In the genomic region with DNA sequence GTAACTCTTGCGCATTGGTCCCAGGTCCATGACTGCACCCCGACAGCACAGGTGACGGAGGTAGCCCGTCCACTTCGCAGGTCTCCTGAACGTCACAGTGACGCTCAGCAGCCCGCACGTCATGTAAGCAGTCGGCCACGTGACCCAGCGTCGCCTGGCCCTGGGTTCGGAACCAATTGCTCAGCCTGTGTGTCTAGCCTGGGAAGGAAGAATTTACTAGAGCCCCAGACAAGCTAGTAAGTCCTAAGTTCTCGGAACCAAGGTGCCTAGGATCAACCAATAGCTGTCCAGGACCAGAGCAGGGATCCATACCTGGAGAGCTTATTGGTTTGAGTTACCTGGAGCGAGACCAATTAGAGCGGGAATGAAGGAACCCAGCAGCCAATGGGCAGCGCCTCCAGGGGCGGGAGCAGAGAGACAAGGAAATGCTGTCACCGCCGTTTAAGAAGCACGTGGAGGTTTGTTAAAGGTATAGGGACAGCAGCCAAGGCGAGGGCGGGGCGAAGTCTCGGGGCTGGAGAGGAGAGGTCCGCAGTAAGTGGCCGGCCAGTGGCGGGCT, we compare ENCODE assay signal across 8 mouse cellular contexts. TPM values are rescaled to one million over a fixed set of nuclear protein-coding genes. Genes with fewer than 3 reads are reported as not detected.
DNase-seq lines count a peak whose midpoint lies in the region; ATAC-seq and TF ChIP-seq lines count a peak whose summit lies in the region.

Pnpo (minus strand) TSS at position 241 of the 559 bp plus-strand sequence.

- peak; percentile 97 for ATAC-seq in Patski
- peak; percentile 97 for ATAC-seq in hindbrain, embryonic 13.5 days (ENCODE audit: low FRiP score)

- in situ Hi-C loops in Patski (cut with MboI; ENCODE audit: low pct_unique_long_range_greater_than_20kb), result no loop called here

- WGBS in hindbrain, embryonic 13.5 days, result under 1% methylated on average over 29 of the region's 29 CpGs

- no peaks in the 10 kb centered on the region for H3K27me3 ChIP-seq in Patski
- H3K27me3 ChIP-seq in hindbrain, embryonic 13.5 days, result peaks cover 9% of the 10 kb centered on the region

- CTCF ChIA-PET in Patski (lab: Charles Lee), result no interaction called here

- H3K4me1 ChIP-seq in hindbrain, embryonic 13.5 days (replicated peaks), result peaks cover 26% of the 10 kb centered on the region

- POLR2A ChIA-PET in Patski (lab: Charles Lee), result interaction anchor here (1.6 kb wide), 1 partner anchor 34 kb away, joined by 5 read pairs; no protein-coding TSS in a partner anchor

- peaks cover 6% of the 10 kb centered on the region; the same call in 1 of the 2 replicates for H3K36me3 ChIP-seq in hindbrain, embryonic 13.5 days

- TF ChIP-seq CTCF in Patski (IDR thresholded peaks at IDR 0.05), result no peak

- H3K4me3 ChIP-seq in hindbrain, embryonic 13.5 days, result peak within 1 kb of the TSS; percentile 60

- peak within 1 kb of the TSS; percentile 92 for H3K4me2 ChIP-seq in hindbrain, embryonic 13.5 days

- peak; percentile 93 for DNase-seq in Patski (ENCODE audit: low read depth, low spot score)
- DNase-seq in cerebellum, postnatal 14 days, result peak; percentile 93 to 94
- peak; percentile 85 to 94 for DNase-seq in frontal cortex, postnatal 14 days (ENCODE audit: low spot score in 2 of 2)
- peak; percentile 62 to 69 for DNase-seq in layer of hippocampus, postnatal 25 days (ENCODE audit: extremely low spot score in 1 of 2, low spot score in 1 of 2)
- peak; percentile 97 for DNase-seq in lung, postnatal 25 days (ENCODE audit: low spot score)
- DNase-seq in retina, embryonic 14.5 days (ENCODE audit: low spot score), result peak; percentile 92
- peak; percentile 87 for DNase-seq in thymus, postnatal 4 days

- H3K27ac ChIP-seq in hindbrain, embryonic 13.5 days, result peak within 1 kb of the TSS; percentile 64

- peak within 1 kb of the TSS; percentile 71 for H3K9ac ChIP-seq in hindbrain, embryonic 13.5 days

- H3K9me3 ChIP-seq in hindbrain, embryonic 13.5 days, result no peaks in the 10 kb centered on the region

RNA-seq across cellular contexts. Expression of gene Pnpo, which starts in this region (rescaled TPM):
- 26.5 TPM for polyA plus RNA-seq in Patski (2021)
- 20.5 and 22.6 TPM in 2 replicates for polyA plus RNA-seq in hindbrain, embryonic 13.5 days (2015; fragmentation: Nextera tagmentation; extraction: Ambion mirVana)
- 10 to 100 TPM; 35.1 to 37.9 TPM for total RNA-seq in layer of hippocampus, postnatal 25 days (2021)

Comparison
In these comparisons a context has a peak if more than half of its experiments do, and no peak if none do; other contexts are left out.
1. Peak in every context shown above with its lines: DNase-seq, ATAC-seq, H3K4me3 ChIP-seq and H3K27ac ChIP-seq.